Mouse (Mus musculus) heart, embryonic 16.5 days (tissue): Measurements from ENCODE around the gene Myoz1. TPM values are rescaled to one million over a fixed set of nuclear protein-coding genes. Genes with fewer than 3 reads are reported as not detected.

Source experiments
- ATAC-seq: fragments of 200-750 bp; cut with Nextera tagmentation; replicated peaks from 2 replicates; pipeline ENCODE4 v1.8.0; 2017; ENCODE audit warnings: moderate number of reproducible peaks; ENCODE audit not compliant: insufficient read depth, low FRiP score; ENCODE audit errors: extremely low read depth
- H3K27ac ChIP-seq: fragments of 300-500 bp; sonication (generic); 2 replicates; pipeline ENCODE4 v1.5.1; 2014; ENCODE audit warnings: mild to moderate bottlenecking, low read length, control low read depth, moderate library complexity
- H3K27me3 ChIP-seq: fragments of 300-500 bp; sonication (generic); 2 replicates; pipeline ENCODE4 v1.6.1; 2014; ENCODE audit warnings: low read length, mixed read lengths; ENCODE audit not compliant: control insufficient read depth, insufficient read depth
- H3K36me3 ChIP-seq: fragments of 300-500 bp; sonication (generic); 2 replicates; pipeline ENCODE4 v1.6.1; 2014; ENCODE audit not compliant: control insufficient read depth, insufficient read depth
- H3K4me1 ChIP-seq: fragments of 300-500 bp; sonication (generic); 2 replicates; pipeline ENCODE4 v1.6.1; 2014; ENCODE audit warnings: low read length, mixed read lengths; ENCODE audit not compliant: control insufficient read depth, insufficient read depth
- H3K4me2 ChIP-seq: fragments of 300-500 bp; sonication (generic); 2 replicates; pipeline ENCODE4 v1.6.1; 2014; ENCODE audit warnings: low read depth, mild to moderate bottlenecking, control low read depth, low read length
- H3K4me3 ChIP-seq: fragments of 300-500 bp; sonication (generic); 2 replicates; pipeline ENCODE4 v1.5.1; 2014; ENCODE audit warnings: mild to moderate bottlenecking, control low read depth, low read length
- H3K9ac ChIP-seq: fragments of 300-500 bp; sonication (generic); 2 replicates; pipeline ENCODE4 v1.6.1; 2014; ENCODE audit warnings: low read length, control low read depth
- H3K9me3 ChIP-seq: fragments of 300-500 bp; sonication (generic); replicated peaks from 2 replicates; pipeline ENCODE4 v1.6.1; 2016; ENCODE audit warnings: low read length; ENCODE audit not compliant: control insufficient read depth
- WGBS: fragments of 180-500 bp; shearing (Covaris S2); extraction: QIAGEN DNeasy Blood & Tissue Kit; methylation state at CpG from one replicate; pipeline ENCODE4 v1.1.7; 2014; 5-methylcytosine and 5-hydroxymethylcytosine counted together
- polyA plus RNA-seq: library from polyadenylated mRNA; unstranded; fragments of >200 nt; fragmentation: Nextera tagmentation; extraction: Ambion mirVana; gene quantifications from 2 replicates; pipeline ENCODE4 v1.2.1, GENCODE M21; 2015

The Myoz1 gene
- polyA plus RNA-seq, 1 experiment from 2014 or later = 14.9 TPM

DNA sequence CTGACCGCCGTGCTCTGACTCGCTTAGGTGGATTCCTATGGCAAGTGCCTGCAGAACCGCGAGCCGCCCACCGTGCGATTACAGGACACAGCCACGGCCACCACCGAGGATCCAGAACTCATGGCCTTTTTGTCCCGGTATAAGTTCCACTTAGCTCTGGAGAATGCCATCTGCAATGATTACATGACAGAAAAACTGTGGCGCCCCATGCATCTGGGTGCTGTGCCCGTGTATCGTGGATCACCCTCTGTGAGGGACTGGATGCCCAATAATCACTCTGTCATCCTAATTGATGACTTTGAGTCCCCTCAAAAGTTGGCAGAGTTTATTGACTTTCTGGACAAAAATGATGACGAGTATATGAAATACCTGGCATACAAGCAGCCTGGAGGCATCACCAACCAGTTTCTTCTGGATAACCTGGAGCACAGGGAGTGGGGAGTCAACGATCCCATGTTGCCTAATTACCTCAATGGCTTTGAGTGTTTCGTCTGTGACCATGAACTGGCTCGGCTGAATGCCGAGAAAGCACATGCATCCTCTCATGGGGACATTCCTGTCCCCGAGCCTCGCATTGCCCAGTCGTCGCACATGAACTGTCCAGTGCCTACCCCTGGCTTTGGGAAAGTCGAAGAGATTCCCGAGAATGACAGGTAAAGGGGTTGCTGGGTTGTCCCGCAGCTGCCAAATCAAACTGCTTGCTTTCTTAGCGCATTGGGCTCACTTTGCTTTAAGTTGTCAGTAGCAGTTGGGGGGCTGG is 39.6 kb upstream of the Myoz1 start:
- ATAC-seq = no peak
- peak overlapping the region; percentile 96 for H3K9ac ChIP-seq
- peaks cover 45% of the 10 kb centered on the region for H3K4me1 ChIP-seq
- WGBS = 11% methylated on average over 27 of the region's 27 CpGs
- no peaks in the 10 kb centered on the region for H3K9me3 ChIP-seq
- peaks cover 26% of the 10 kb centered on the region for H3K36me3 ChIP-seq
- H3K27ac ChIP-seq = peak overlapping the region; percentile 98
- H3K4me2 ChIP-seq = peak overlapping the region; percentile 90
- peak overlapping the region; percentile 91 for H3K4me3 ChIP-seq
- H3K27me3 ChIP-seq = no peaks in the 10 kb centered on the region

GRCm38 (mm10) chr14:20694884-20695760 is 38.8 kb upstream of the Myoz1 start, which contains the start of gene Fut11:
Gene Fut11 (plus strand): TSS chr14:20694968.
- Histone ChIP-seq H3K9me3 (no peaks in the 10 kb centered on the region), H3K4me3 (peak within 1 kb of the TSS; percentile 91), H3K27ac (peak within 1 kb of the TSS; percentile 98), H3K36me3 (peaks cover 31% of the 10 kb centered on the region), H3K27me3 (no peaks in the 10 kb centered on the region), H3K9ac (peak within 1 kb of the TSS; percentile 96), H3K4me2 (peak within 1 kb of the TSS; percentile 90), H3K4me1 (peaks cover 40% of the 10 kb centered on the region)
- peak; percentile 91 for ATAC-seq
- under 1% methylated on average over 111 of the region's 111 CpGs for WGBS

DNA sequence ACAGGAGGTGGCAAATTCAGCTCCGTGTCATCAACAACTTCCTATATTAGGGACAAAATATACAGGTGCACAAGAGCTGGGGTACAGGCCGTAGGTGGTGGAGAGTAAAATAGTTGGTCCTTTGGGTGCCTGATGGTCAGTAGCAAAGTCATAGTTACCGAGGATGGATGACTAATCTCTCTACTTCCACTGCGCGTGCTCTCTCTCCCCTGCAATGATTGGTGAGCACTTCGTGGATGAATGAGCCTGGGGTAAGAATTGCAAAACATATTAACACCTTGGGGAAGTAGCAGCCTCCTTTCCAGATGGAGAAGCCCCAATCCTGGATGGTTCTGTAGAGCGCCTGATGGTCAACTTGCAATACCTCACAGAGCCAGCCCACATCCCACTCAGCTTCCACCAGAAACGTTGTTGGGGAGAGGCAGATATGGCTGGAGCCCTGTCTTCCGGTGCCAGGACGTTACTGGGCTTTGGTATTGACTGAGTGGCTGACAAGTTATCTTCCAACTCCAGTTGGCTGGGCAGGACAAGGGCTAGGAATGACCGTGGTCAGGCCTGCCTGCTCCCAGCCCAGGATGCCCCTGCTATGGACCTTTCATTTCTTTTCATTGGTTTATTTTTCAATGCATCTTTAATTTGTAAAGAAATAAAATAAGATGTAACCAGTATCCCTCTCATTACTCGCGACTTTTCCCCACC is 38.0 kb upstream of the Myoz1 start:
- no peaks in the 10 kb centered on the region for H3K9me3 ChIP-seq
- peak overlapping the region; percentile 90 for H3K4me2 ChIP-seq
- peak overlapping the region; percentile 91 for H3K4me3 ChIP-seq
- H3K9ac ChIP-seq = peak overlapping the region; percentile 96
- H3K27me3 ChIP-seq = no peaks in the 10 kb centered on the region
- WGBS = 41% methylated on average over 13 of the region's 13 CpGs
- peak overlapping the region; percentile 98 for H3K27ac ChIP-seq
- peak; percentile 3; the same call in 1 of the 2 replicates for ATAC-seq
- H3K36me3 ChIP-seq = peaks cover 39% of the 10 kb centered on the region
- H3K4me1 ChIP-seq = peaks cover 33% of the 10 kb centered on the region

DNA sequence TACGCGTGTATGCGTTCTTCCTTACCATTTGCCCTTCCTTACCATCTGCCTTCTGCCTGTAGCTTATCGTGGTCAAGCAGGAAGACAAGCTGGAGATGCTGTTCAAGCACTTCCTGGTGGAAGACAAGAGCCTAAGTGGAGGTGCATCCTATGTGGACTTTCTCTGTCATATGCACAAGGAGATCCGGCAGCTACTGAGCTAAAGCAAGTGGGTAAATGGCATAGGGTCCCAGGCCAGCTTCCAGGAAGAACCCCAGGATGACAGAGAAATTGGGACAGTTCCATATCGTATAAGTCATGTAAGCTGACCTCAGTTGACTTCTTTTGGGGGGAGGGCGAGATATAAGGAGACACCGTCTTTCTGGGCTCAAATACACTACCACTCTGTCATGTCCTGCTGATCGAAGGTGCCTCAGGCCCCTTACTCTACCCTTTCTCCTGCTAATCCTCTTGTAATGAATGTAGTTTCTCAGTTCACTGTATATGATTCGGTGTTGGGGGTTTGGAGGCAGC is 37.3 kb upstream of the Myoz1 start:
- ATAC-seq = no peak
- H3K9me3 ChIP-seq = no peaks in the 10 kb centered on the region
- H3K36me3 ChIP-seq = peaks cover 46% of the 10 kb centered on the region
- H3K27ac ChIP-seq = no peak overlapping the region
- H3K4me3 ChIP-seq = no peak overlapping the region
- 80% methylated on average over 10 of the region's 10 CpGs for WGBS
- no peak overlapping the region for H3K4me2 ChIP-seq
- H3K27me3 ChIP-seq = no peaks in the 10 kb centered on the region
- H3K9ac ChIP-seq = no peak overlapping the region
- peaks cover 31% of the 10 kb centered on the region for H3K4me1 ChIP-seq

DNA sequence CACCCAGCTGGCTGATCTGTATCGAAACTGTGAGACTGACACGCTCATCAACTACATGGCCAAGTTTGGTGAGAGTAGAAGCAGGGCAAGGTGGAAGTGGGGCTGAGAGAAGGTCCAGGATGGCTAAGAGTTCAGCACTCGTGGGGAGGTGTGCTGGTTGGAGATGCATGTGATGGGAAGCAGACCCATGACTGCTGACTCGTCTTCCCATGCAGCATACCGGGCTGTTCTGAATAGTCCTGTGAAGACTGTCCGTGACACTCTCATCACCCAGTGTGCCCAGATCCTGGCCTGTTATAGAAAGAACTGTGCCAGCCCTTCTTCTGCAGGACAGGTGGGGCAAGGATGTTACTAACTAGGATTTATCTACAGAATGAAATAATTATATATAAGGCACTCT is 35.4 kb upstream of the Myoz1 start:
- H3K4me3 ChIP-seq = no peak overlapping the region
- H3K27ac ChIP-seq = no peak overlapping the region
- H3K36me3 ChIP-seq = peaks cover 63% of the 10 kb centered on the region
- ATAC-seq = no peak
- H3K9me3 ChIP-seq = no peaks in the 10 kb centered on the region
- H3K4me1 ChIP-seq = peaks cover 16% of the 10 kb centered on the region
- H3K27me3 ChIP-seq = no peaks in the 10 kb centered on the region
- 85% methylated on average over 6 of the region's 6 CpGs for WGBS
- no peak overlapping the region for H3K4me2 ChIP-seq
- no peak overlapping the region for H3K9ac ChIP-seq

GRCm38 (mm10) chr14:20689009-20689408 is 32.7 kb upstream of the Myoz1 start:
- no peaks in the 10 kb centered on the region for H3K27me3 ChIP-seq
- peaks cover 87% of the 10 kb centered on the region for H3K36me3 ChIP-seq
- ATAC-seq = no peak
- no peaks in the 10 kb centered on the region for H3K9me3 ChIP-seq
- no peak overlapping the region for H3K27ac ChIP-seq
- 85% methylated on average over 2 of the region's 2 CpGs for WGBS
- no peak overlapping the region for H3K9ac ChIP-seq
- no peak overlapping the region for H3K4me3 ChIP-seq
- no peak overlapping the region for H3K4me2 ChIP-seq
- H3K4me1 ChIP-seq = no peaks in the 10 kb centered on the region; the same call in 1 of the 2 replicates

DNA sequence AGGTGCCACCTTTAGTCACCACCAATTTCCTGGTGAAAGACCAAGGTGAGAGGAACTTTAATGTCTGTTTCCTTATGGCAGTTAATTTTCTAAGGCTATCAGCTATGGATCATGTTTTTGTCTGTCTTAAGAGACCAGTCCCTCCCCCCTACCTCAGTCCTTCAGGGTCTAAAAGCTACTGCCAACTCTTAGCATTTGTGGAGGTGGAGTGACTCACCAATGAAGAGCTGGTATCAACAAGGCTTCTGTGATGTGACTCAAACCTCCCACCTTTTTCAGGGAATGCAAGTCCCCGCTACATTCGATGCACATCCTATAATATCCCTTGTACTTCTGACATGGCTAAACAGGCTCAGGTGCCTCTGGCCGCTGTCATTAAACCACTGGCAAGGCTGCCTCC is 30.2 kb upstream of the Myoz1 start:
- Histone ChIP-seq H3K27me3 (no peaks in the 10 kb centered on the region), H3K9ac (no peak overlapping the region), H3K27ac (no peak overlapping the region), H3K4me1 (peaks cover 8% of the 10 kb centered on the region), H3K4me2 (no peak overlapping the region), H3K36me3 (peaks cover 90% of the 10 kb centered on the region), H3K4me3 (no peak overlapping the region), H3K9me3 (no peaks in the 10 kb centered on the region)
- no peak for ATAC-seq
- WGBS = 94% methylated on average over 3 of the region's 3 CpGs

- Histone ChIP-seq H3K4me2 (no peak overlapping the region), H3K27ac (peak overlapping the region; percentile 5), H3K4me3 (no peak overlapping the region), H3K4me1 (peaks cover 8% of the 10 kb centered on the region), H3K36me3 (peaks cover 88% of the 10 kb centered on the region), H3K9ac (no peak overlapping the region), H3K9me3 (no peaks in the 10 kb centered on the region), H3K27me3 (no peaks in the 10 kb centered on the region)
- 27% methylated on average over 3 of the region's 3 CpGs for WGBS
- ATAC-seq = peak; percentile 52; the same call in 1 of the 2 replicates
Observed at GRCm38 (mm10) chr14:20682498-20682897, 26.2 kb upstream of the Myoz1 start.
